Mouse (Mus musculus) neural tube, embryonic 15.5 days (tissue): Measurements from ENCODE around the gene Kif7. TPM values are rescaled to one million over a fixed set of nuclear protein-coding genes. Genes with fewer than 3 reads are reported as not detected.

Source experiments
- ATAC-seq: fragments of 200-750 bp; cut with Nextera tagmentation; 2 replicates; pipeline ENCODE4 v1.8.0; 2017; ENCODE audit warnings: mild to moderate bottlenecking, moderate TSS enrichment, moderate library complexity; ENCODE audit not compliant: low FRiP score
- H3K27ac ChIP-seq: fragments of 300-500 bp; sonication (generic); replicated peaks from 2 replicates; pipeline ENCODE4 v1.5.1; 2015; ENCODE audit warnings: mild to moderate bottlenecking, inconsistent platforms
- H3K27me3 ChIP-seq: fragments of 300-500 bp; sonication (generic); replicated peaks from 2 replicates; pipeline ENCODE4 v1.6.1; 2015; ENCODE audit warnings: inconsistent platforms
- H3K36me3 ChIP-seq: fragments of 300-500 bp; sonication (generic); 2 replicates; pipeline ENCODE4 v1.6.1; 2015; ENCODE audit warnings: inconsistent platforms
- H3K4me1 ChIP-seq: fragments of 300-500 bp; sonication (generic); 2 replicates; pipeline ENCODE4 v1.6.1; 2015; ENCODE audit warnings: inconsistent platforms
- H3K4me2 ChIP-seq: fragments of 300-500 bp; sonication (generic); 2 replicates; pipeline ENCODE4 v1.6.1; 2015; ENCODE audit warnings: inconsistent platforms, mild to moderate bottlenecking, moderate library complexity
- H3K4me3 ChIP-seq: fragments of 300-500 bp; sonication (generic); replicated peaks from 2 replicates; pipeline ENCODE4 v1.5.1; 2015; ENCODE audit warnings: mild to moderate bottlenecking, inconsistent platforms
- H3K9ac ChIP-seq: fragments of 300-500 bp; sonication (generic); replicated peaks from 2 replicates; pipeline ENCODE4 v1.6.1; 2015; ENCODE audit warnings: mild to moderate bottlenecking, inconsistent platforms
- H3K9me3 ChIP-seq: fragments of 300-500 bp; sonication (generic); replicated peaks from 2 replicates; pipeline ENCODE4 v1.6.1; 2016; ENCODE audit warnings: inconsistent platforms
- WGBS: fragments of 180-500 bp; shearing (Covaris S2); methylation state at CpG from one replicate; pipeline ENCODE4 v1.1.7; 2015; ENCODE audit warnings: mixed read lengths; 5-methylcytosine and 5-hydroxymethylcytosine counted together
- polyA plus RNA-seq: library from polyadenylated mRNA; unstranded; fragments of >200 nt; fragmentation: Nextera tagmentation; extraction: Ambion mirVana; gene quantifications from 2 replicates; pipeline ENCODE4 v1.2.1, GENCODE M21; 2015

Kif7 gene
- polyA plus RNA-seq, 1 experiment from 2014 or later = 1.6 TPM

GRCm38 (mm10) chr7:79710831-79711230 lies 4.7 kb downstream of the Kif7 start:
- peak overlapping the region; percentile 48 for H3K4me3 ChIP-seq
- no peaks in the 10 kb centered on the region for H3K36me3 ChIP-seq
- peak overlapping the region; percentile 68 for H3K4me2 ChIP-seq
- peaks cover 22% of the 10 kb centered on the region for H3K4me1 ChIP-seq
- WGBS = 28% methylated on average over 17 of the region's 17 CpGs
- peak overlapping the region; percentile 57 for H3K27ac ChIP-seq
- H3K27me3 ChIP-seq = peaks cover 8% of the 10 kb centered on the region
- H3K9me3 ChIP-seq = no peaks in the 10 kb centered on the region
- H3K9ac ChIP-seq = peak overlapping the region; percentile 56
- ATAC-seq = peak; percentile 35

- Histone ChIP-seq H3K27me3 (peaks cover 8% of the 10 kb centered on the region), H3K9me3 (no peaks in the 10 kb centered on the region), H3K27ac (peak overlapping the region; percentile 57), H3K4me1 (peaks cover 16% of the 10 kb centered on the region), H3K4me2 (peak overlapping the region; percentile 68), H3K9ac (peak overlapping the region; percentile 56), H3K4me3 (peak overlapping the region; percentile 48), H3K36me3 (no peaks in the 10 kb centered on the region)
- WGBS = 1% methylated on average over 44 of the region's 55 CpGs
- ATAC-seq = peak; percentile 87
Observed at GRCm38 (mm10) chr7:79710130-79710607, 5.4 kb downstream of the Kif7 start.

GRCm38 (mm10) chr7:79705210-79705609 lies 10.3 kb downstream of the Kif7 start:
- no peak overlapping the region for H3K9ac ChIP-seq
- WGBS = 89% methylated on average over 5 of the region's 5 CpGs

GRCm38 (mm10) chr7:79702755-79703154 lies 12.8 kb downstream of the Kif7 start:
- no peak overlapping the region for H3K4me2 ChIP-seq
- no peak overlapping the region for H3K9ac ChIP-seq
- H3K9me3 ChIP-seq = no peaks in the 10 kb centered on the region
- H3K27ac ChIP-seq = no peak overlapping the region
- peaks cover 10% of the 10 kb centered on the region; the same call in 1 of the 2 replicates for H3K36me3 ChIP-seq
- 82% methylated on average over 16 of the region's 16 CpGs for WGBS
- no peaks in the 10 kb centered on the region for H3K4me1 ChIP-seq
- H3K27me3 ChIP-seq = no peaks in the 10 kb centered on the region
- no peak overlapping the region for H3K4me3 ChIP-seq
- ATAC-seq = no peak

More at GRCm38 (mm10) chr7:79705210-79705609, 10.3 kb downstream of the Kif7 start:
- ATAC-seq = no peak
- H3K27ac ChIP-seq = no peak overlapping the region
- peaks cover 3% of the 10 kb centered on the region; the same call in 1 of the 2 replicates for H3K27me3 ChIP-seq
- no peak overlapping the region for H3K4me3 ChIP-seq
- H3K9me3 ChIP-seq = no peaks in the 10 kb centered on the region
- H3K36me3 ChIP-seq = 0 out of 2 replicates have a peak, but pooled peaks cover 2% of the 10 kb centered on the region
- H3K4me1 ChIP-seq = peaks cover 4% of the 10 kb centered on the region; the same call in 1 of the 2 replicates
- H3K4me2 ChIP-seq = no peak overlapping the region

- Histone ChIP-seq H3K4me3 (no peak overlapping the region), H3K9ac (no peak overlapping the region), H3K27ac (no peak overlapping the region), H3K27me3 (no peaks in the 10 kb centered on the region), H3K4me1 (no peaks in the 10 kb centered on the region), H3K36me3 (peaks cover 12% of the 10 kb centered on the region), H3K9me3 (no peaks in the 10 kb centered on the region), H3K4me2 (no peak overlapping the region)
- ATAC-seq = no peak
- WGBS = 88% methylated on average over 8 of the region's 8 CpGs
Observed at GRCm38 (mm10) chr7:79696495-79696894, 19.0 kb downstream of the Kif7 start.

GRCm38 (mm10) chr7:79680231-79680630 lies 35.3 kb downstream of the Kif7 start:
- H3K4me1 ChIP-seq = no peaks in the 10 kb centered on the region
- no peak overlapping the region for H3K27ac ChIP-seq
- H3K36me3 ChIP-seq = 0 out of 2 replicates have a peak, but pooled peaks cover 3% of the 10 kb centered on the region
- H3K27me3 ChIP-seq = no peaks in the 10 kb centered on the region
- no peak overlapping the region for H3K4me3 ChIP-seq
- no peak overlapping the region for H3K9ac ChIP-seq
- H3K9me3 ChIP-seq = no peaks in the 10 kb centered on the region
- no peak overlapping the region for H3K4me2 ChIP-seq
- WGBS = 98% methylated on average over 2 of the region's 2 CpGs
- no peak for ATAC-seq

- Histone ChIP-seq H3K27me3 (no peaks in the 10 kb centered on the region), H3K27ac (no peak overlapping the region), H3K9me3 (no peaks in the 10 kb centered on the region), H3K4me2 (no peak overlapping the region), H3K4me3 (no peak overlapping the region), H3K4me1 (no peaks in the 10 kb centered on the region), H3K36me3 (0 out of 2 replicates have a peak, but pooled peaks cover 3% of the 10 kb centered on the region), H3K9ac (no peak overlapping the region)
- ATAC-seq = no peak
Observed at GRCm38 (mm10) chr7:79679186-79679585, 36.3 kb downstream of the Kif7 start.

GRCm38 (mm10) chr7:79670900-79671604 lies 44.5 kb downstream of the Kif7 start:
- 97% methylated on average over 4 of the region's 4 CpGs for WGBS
- no peak for ATAC-seq
- H3K4me3 ChIP-seq = no peak overlapping the region

GRCm38 (mm10) chr7:79666690-79667089 lies 48.8 kb downstream of the Kif7 start:
- Histone ChIP-seq H3K36me3 (no peaks in the 10 kb centered on the region), H3K4me1 (no peaks in the 10 kb centered on the region; the same call in 1 of the 2 replicates), H3K4me3 (no peak overlapping the region), H3K9me3 (no peaks in the 10 kb centered on the region), H3K4me2 (no peak overlapping the region), H3K9ac (no peak overlapping the region), H3K27ac (no peak overlapping the region), H3K27me3 (no peaks in the 10 kb centered on the region)
- ATAC-seq = no peak

More at GRCm38 (mm10) chr7:79670900-79671604, 44.5 kb downstream of the Kif7 start:
- H3K4me1 ChIP-seq = no peaks in the 10 kb centered on the region
- no peak overlapping the region for H3K9ac ChIP-seq
- no peaks in the 10 kb centered on the region for H3K27me3 ChIP-seq
- H3K27ac ChIP-seq = no peak overlapping the region
- H3K4me2 ChIP-seq = no peak overlapping the region
- no peaks in the 10 kb centered on the region for H3K36me3 ChIP-seq
- no peaks in the 10 kb centered on the region for H3K9me3 ChIP-seq

GRCm38 (mm10) chr7:79661253-79661890 lies 54.1 kb downstream of the Kif7 start:
- WGBS = 17% methylated on average over 5 of the region's 5 CpGs
- Histone ChIP-seq H3K27ac (no peak overlapping the region), H3K36me3 (no peaks in the 10 kb centered on the region), H3K9me3 (no peaks in the 10 kb centered on the region), H3K4me1 (peaks cover 15% of the 10 kb centered on the region), H3K27me3 (no peaks in the 10 kb centered on the region; the same call in 1 of the 2 replicates), H3K9ac (peak overlapping the region; percentile 42), H3K4me2 (peak overlapping the region; percentile 100), H3K4me3 (peak overlapping the region; percentile 87)
- no peak for ATAC-seq

- H3K36me3 ChIP-seq = no peaks in the 10 kb centered on the region
- under 1% methylated on average over 73 of the region's 73 CpGs for WGBS
- ATAC-seq = peak; percentile 33
Observed at GRCm38 (mm10) chr7:79660291-79661150, 55.0 kb downstream of the Kif7 start.

More at GRCm38 (mm10) chr7:79660291-79661150, 55.0 kb downstream of the Kif7 start:
- H3K4me3 ChIP-seq = peak overlapping the region; percentile 87
- no peaks in the 10 kb centered on the region; the same call in 1 of the 2 replicates for H3K27me3 ChIP-seq
- H3K4me2 ChIP-seq = peak overlapping the region; percentile 100
- H3K4me1 ChIP-seq = peaks cover 15% of the 10 kb centered on the region
- no peak overlapping the region for H3K27ac ChIP-seq
- H3K9me3 ChIP-seq = no peaks in the 10 kb centered on the region
- peak overlapping the region; percentile 42 for H3K9ac ChIP-seq
